Mouse (Mus musculus): Measurements from ENCODE around the gene Rapgef1. TPM values are rescaled to one million over a fixed set of nuclear protein-coding genes. Genes with fewer than 3 reads are reported as not detected.

Gene Rapgef1
- polyA plus RNA-seq, 1 experiment from 2014 or later = 13.4 TPM

- WGBS = 79% methylated on average over 5 of the region's 5 CpGs
- peaks cover 55% of the 10 kb centered on the region for H3K4me1 ChIP-seq
Observed at GRCm38 (mm10) chr2:29635966-29636507, 16.5 kb downstream of the Rapgef1 start.

GRCm38 (mm10) chr2:29637528-29637927 lies 18.0 kb downstream of the Rapgef1 start:
- Histone ChIP-seq H3K4me3 (no peak overlapping the region), H3K27me3 (ENCODE audit: insufficient read depth, poor library complexity, severe bottlenecking) (no peaks in the 10 kb centered on the region), H3K9me3 (no peaks in the 10 kb centered on the region), H3K4me1 (peaks cover 59% of the 10 kb centered on the region), H3K36me3 (peaks cover 7% of the 10 kb centered on the region; the same call in 1 of the 2 replicates), H3K27ac (peak overlapping the region; percentile 38; the same call in 1 of the 2 replicates)
- no peak for DNase-seq (ENCODE audit: low spot score)

More at GRCm38 (mm10) chr2:29635966-29636507, 16.5 kb downstream of the Rapgef1 start:
- peaks cover 5% of the 10 kb centered on the region; the same call in 1 of the 2 replicates for H3K36me3 ChIP-seq
- no peaks in the 10 kb centered on the region for H3K27me3 ChIP-seq (ENCODE audit: insufficient read depth, poor library complexity, severe bottlenecking)
- DNase-seq (ENCODE audit: low spot score) = no peak
- no peak overlapping the region for H3K4me3 ChIP-seq
- no peaks in the 10 kb centered on the region for H3K9me3 ChIP-seq
- no peak overlapping the region for H3K27ac ChIP-seq

GRCm38 (mm10) chr2:29639377-29639776 lies 19.9 kb downstream of the Rapgef1 start:
- no peaks in the 10 kb centered on the region for H3K27me3 ChIP-seq (ENCODE audit: insufficient read depth, poor library complexity, severe bottlenecking)
- H3K4me3 ChIP-seq = no peak overlapping the region
- no peaks in the 10 kb centered on the region for H3K9me3 ChIP-seq
- no peak for DNase-seq (ENCODE audit: low spot score)
- H3K27ac ChIP-seq = peak overlapping the region; percentile 59; the same call in 1 of the 2 replicates
- 74% methylated on average over 1 of the region's 1 CpGs for WGBS
- H3K36me3 ChIP-seq = peaks cover 7% of the 10 kb centered on the region; the same call in 1 of the 2 replicates
- peaks cover 53% of the 10 kb centered on the region for H3K4me1 ChIP-seq

GRCm38 (mm10) chr2:29639953-29640743 lies 20.6 kb downstream of the Rapgef1 start:
- Histone ChIP-seq H3K27me3 (ENCODE audit: insufficient read depth, poor library complexity, severe bottlenecking) (no peaks in the 10 kb centered on the region), H3K4me3 (no peak overlapping the region), H3K9me3 (no peaks in the 10 kb centered on the region), H3K27ac (no peak overlapping the region; the same call in 1 of the 2 replicates), H3K4me1 (peaks cover 55% of the 10 kb centered on the region), H3K36me3 (peaks cover 7% of the 10 kb centered on the region; the same call in 1 of the 2 replicates)
- no peak for DNase-seq (ENCODE audit: low spot score)
- WGBS = 72% methylated on average over 5 of the region's 5 CpGs

- H3K36me3 ChIP-seq = peaks cover 7% of the 10 kb centered on the region; the same call in 1 of the 2 replicates
- H3K4me3 ChIP-seq = no peak overlapping the region
- no peaks in the 10 kb centered on the region for H3K27me3 ChIP-seq (ENCODE audit: insufficient read depth, poor library complexity, severe bottlenecking)
- peaks cover 63% of the 10 kb centered on the region for H3K4me1 ChIP-seq
- H3K9me3 ChIP-seq = no peaks in the 10 kb centered on the region
- no peak overlapping the region for H3K27ac ChIP-seq
- no peak for DNase-seq (ENCODE audit: low spot score)
- 88% methylated on average over 3 of the region's 3 CpGs for WGBS
Observed at GRCm38 (mm10) chr2:29641707-29642106, 22.2 kb downstream of the Rapgef1 start.

- DNase-seq (ENCODE audit: low spot score) = no peak
- H3K4me1 ChIP-seq = peaks cover 62% of the 10 kb centered on the region
- no peaks in the 10 kb centered on the region for H3K9me3 ChIP-seq
- WGBS = 72% methylated on average over 4 of the region's 4 CpGs
- H3K4me3 ChIP-seq = no peak overlapping the region
- 0 out of 2 replicates have a peak overlapping the region, but pooled peaks have one; percentile 11 for H3K27ac ChIP-seq
- H3K36me3 ChIP-seq = 0 out of 2 replicates have a peak, but pooled peaks cover 7% of the 10 kb centered on the region
- no peaks in the 10 kb centered on the region for H3K27me3 ChIP-seq (ENCODE audit: insufficient read depth, poor library complexity, severe bottlenecking)
Observed at GRCm38 (mm10) chr2:29643418-29643817, 23.9 kb downstream of the Rapgef1 start.

GRCm38 (mm10) chr2:29645071-29645628 lies 25.6 kb downstream of the Rapgef1 start:
- H3K4me3 ChIP-seq = no peak overlapping the region

GRCm38 (mm10) chr2:29646613-29647012 lies 27.1 kb downstream of the Rapgef1 start:
- Histone ChIP-seq H3K4me1 (peaks cover 49% of the 10 kb centered on the region), H3K27ac (no peak overlapping the region)

More at GRCm38 (mm10) chr2:29645071-29645628, 25.6 kb downstream of the Rapgef1 start:
- WGBS = 80% methylated on average over 4 of the region's 4 CpGs
- no peaks in the 10 kb centered on the region for H3K9me3 ChIP-seq
- no peaks in the 10 kb centered on the region for H3K27me3 ChIP-seq (ENCODE audit: insufficient read depth, poor library complexity, severe bottlenecking)
- 0 out of 2 replicates have a peak, but pooled peaks cover 7% of the 10 kb centered on the region for H3K36me3 ChIP-seq
- H3K4me1 ChIP-seq = peaks cover 63% of the 10 kb centered on the region
- DNase-seq (ENCODE audit: low spot score) = no peak
- no peak overlapping the region for H3K27ac ChIP-seq

GRCm38 (mm10) chr2:29647162-29647561 lies 27.6 kb downstream of the Rapgef1 start:
- WGBS = 87% methylated on average over 4 of the region's 4 CpGs
- no peaks in the 10 kb centered on the region for H3K36me3 ChIP-seq
- H3K27ac ChIP-seq = no peak overlapping the region
- no peaks in the 10 kb centered on the region for H3K27me3 ChIP-seq (ENCODE audit: insufficient read depth, poor library complexity, severe bottlenecking)
- no peak for DNase-seq (ENCODE audit: low spot score)
- H3K4me1 ChIP-seq = peaks cover 52% of the 10 kb centered on the region
- H3K4me3 ChIP-seq = no peak overlapping the region
- no peaks in the 10 kb centered on the region for H3K9me3 ChIP-seq

More at GRCm38 (mm10) chr2:29646613-29647012, 27.1 kb downstream of the Rapgef1 start:
- Histone ChIP-seq H3K4me3 (no peak overlapping the region), H3K36me3 (no peaks in the 10 kb centered on the region), H3K9me3 (no peaks in the 10 kb centered on the region), H3K27me3 (ENCODE audit: insufficient read depth, poor library complexity, severe bottlenecking) (no peaks in the 10 kb centered on the region)
- 71% methylated on average over 3 of the region's 3 CpGs for WGBS
- DNase-seq (ENCODE audit: low spot score) = peak; percentile 84

- H3K36me3 ChIP-seq = no peaks in the 10 kb centered on the region
- no peaks in the 10 kb centered on the region for H3K27me3 ChIP-seq (ENCODE audit: insufficient read depth, poor library complexity, severe bottlenecking)
- H3K4me3 ChIP-seq = no peak overlapping the region
- no peak overlapping the region for H3K27ac ChIP-seq
- 78% methylated on average over 7 of the region's 7 CpGs for WGBS
- H3K4me1 ChIP-seq = peaks cover 56% of the 10 kb centered on the region
- no peaks in the 10 kb centered on the region for H3K9me3 ChIP-seq
- DNase-seq (ENCODE audit: low spot score) = no peak
Observed at GRCm38 (mm10) chr2:29647808-29648207, 28.3 kb downstream of the Rapgef1 start.

- H3K36me3 ChIP-seq = no peaks in the 10 kb centered on the region
- no peak overlapping the region for H3K27ac ChIP-seq
- DNase-seq (ENCODE audit: low spot score) = no peak
- no peaks in the 10 kb centered on the region for H3K27me3 ChIP-seq (ENCODE audit: insufficient read depth, poor library complexity, severe bottlenecking)
- H3K4me1 ChIP-seq = peaks cover 50% of the 10 kb centered on the region
- no peaks in the 10 kb centered on the region for H3K9me3 ChIP-seq
- no peak overlapping the region for H3K4me3 ChIP-seq
- WGBS = 64% methylated on average over 6 of the region's 6 CpGs
Observed at GRCm38 (mm10) chr2:29648956-29649794, 29.7 kb downstream of the Rapgef1 start.

- no peaks in the 10 kb centered on the region for H3K9me3 ChIP-seq
- peaks cover 45% of the 10 kb centered on the region for H3K4me1 ChIP-seq
- DNase-seq (ENCODE audit: low spot score) = no peak
- H3K4me3 ChIP-seq = no peak overlapping the region
- WGBS = 76% methylated on average over 10 of the region's 10 CpGs
- no peaks in the 10 kb centered on the region for H3K27me3 ChIP-seq (ENCODE audit: insufficient read depth, poor library complexity, severe bottlenecking)
- H3K27ac ChIP-seq = no peak overlapping the region
- peaks cover 2% of the 10 kb centered on the region; the same call in 1 of the 2 replicates for H3K36me3 ChIP-seq
Observed at GRCm38 (mm10) chr2:29649795-29650457, 30.4 kb downstream of the Rapgef1 start.

Measured in heart, embryonic 10.5 days (tissue).